Mouse (Mus musculus) olfactory bulb, adult 2 months (tissue): ENCODE measurements at regions not wholly inside any gene's neighbourhood (a gene's known extent, or its start where the extent isn't known, plus 50 kb on each side); places are given as distances from the start of the nearest gene placed in this dataset.

Experiments
- CTCF ChIP-seq: fragments of 200-500 bp; IDR thresholded peaks from 2 replicates; pipeline ENCODE4 v1.5.1; 2012; ENCODE audit warnings: low read depth, mild to moderate bottlenecking, low read length, moderate library complexity; ENCODE audit not compliant: insufficient read depth
- POLR2A ChIP-seq: fragments of 200-500 bp; IDR thresholded peaks from 2 replicates; pipeline ENCODE4 v1.6.1; 2012; ENCODE audit warnings: mild to moderate bottlenecking, low read depth, low read length, moderate library complexity; ENCODE audit not compliant: insufficient read depth

GRCm38 (mm10) chr2:137754481-137754880 lies 501.9 kb upstream of the Btbd3 start:
- TF ChIP-seq CTCF (no peak), POLR2A (no peak)
